Mouse (Mus musculus) left cerebral cortex, postnatal 25 days (tissue): ENCODE results near the gene Uqcrfs1. TPM values are rescaled to one million over a fixed set of nuclear protein-coding genes. Genes with fewer than 3 reads are reported as not detected.

Experiments used
- DNase-seq, 2 experiments: peaks; one replicate each; pipeline ENCODE4 v3.0.0; 2022; ENCODE audit warnings: low spot score in 2 of 2, mixed read lengths in 1 of 2
- intact Hi-C: fragments of 180-260 bp; cut with DNase I; formaldehyde crosslinking; loops from one replicate; pipeline ENCODE4 v1.15.1; 2025
- total RNA-seq, 2 experiments: library from RNA; stranded (reverse); gene quantifications; 2 replicates each; pipeline ENCODE4 v1.2.3; 2021

The Uqcrfs1 gene
- total RNA-seq, 2 experiments from 2014 or later, result 150 to 154 TPM

DNA sequence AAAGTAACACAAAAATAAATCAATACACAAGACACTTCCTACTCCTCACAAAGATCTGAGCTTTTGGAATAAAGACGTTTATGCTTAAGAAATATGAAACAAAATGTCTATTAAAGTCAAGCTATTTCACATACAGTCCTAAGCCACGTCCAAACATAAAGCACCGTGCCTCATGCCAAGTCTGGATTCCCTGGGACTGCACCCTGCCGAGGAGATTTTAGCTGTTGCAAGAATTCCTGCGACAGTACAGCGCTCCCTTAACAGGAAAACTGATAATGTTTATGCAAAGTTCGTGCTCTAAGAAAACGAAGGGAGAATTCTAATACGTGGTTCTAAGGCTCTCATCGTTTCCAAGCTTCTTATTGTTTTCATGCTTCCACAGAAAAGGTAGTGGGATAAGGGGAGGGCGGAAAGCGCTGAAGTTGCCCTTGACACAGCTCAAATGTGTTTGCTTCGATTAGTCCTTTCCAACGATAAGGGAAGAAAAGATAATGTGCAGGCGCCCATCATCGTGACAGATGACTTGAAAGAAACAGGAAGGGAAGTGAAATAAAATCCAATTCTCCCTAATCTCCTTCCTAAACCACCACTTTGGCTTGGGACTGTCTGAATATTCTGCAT is 23.8 kb downstream of the Uqcrfs1 start:
- DNase-seq, result no peak
- intact Hi-C loops, result loop anchor here (10.0 kb wide), 1 partner anchor 437 kb away; no protein-coding TSS in a partner anchor

DNA sequence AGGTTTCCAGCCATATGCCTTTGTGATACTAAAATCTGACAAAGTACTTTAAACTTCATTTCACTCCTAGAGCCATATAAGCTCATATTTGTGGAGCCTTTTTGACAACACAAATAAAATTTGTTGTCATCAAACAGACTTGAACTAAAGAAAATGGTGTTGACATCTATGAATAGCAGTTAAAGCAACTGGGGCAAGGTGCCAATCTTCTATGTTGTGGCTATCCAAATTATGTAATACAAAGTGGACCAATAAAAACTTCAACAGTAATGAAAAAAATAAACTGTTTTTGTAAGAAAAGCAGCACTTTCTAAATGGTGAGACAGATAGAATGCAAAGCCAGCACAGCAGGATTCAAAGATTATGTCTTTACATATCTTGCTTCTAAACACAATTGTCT is 27.0 kb downstream of the Uqcrfs1 start:
- intact Hi-C loops, result no loop called here
- DNase-seq, result no peak

- DNase-seq, result no peak
- intact Hi-C loops, result no loop called here
Measured at GRCm38 (mm10) chr13:30507651-30508050, 37.5 kb downstream of the Uqcrfs1 start.

GRCm38 (mm10) chr13:30501860-30502395 is 43.2 kb downstream of the Uqcrfs1 start:
- peak in 1 of 2 experiments; percentile 20 for DNase-seq
- intact Hi-C loops, result no loop called here

Other genes starting within 250 kb of the Uqcrfs1 start
- 1 to 10 TPM; 1.1 to 1.9 TPM for gene Agtr1a, start 208.9 kb downstream of the Uqcrfs1 start, total RNA-seq
- 10 to 100 TPM; 34.1 to 35.5 TPM for gene Dusp22, start 114.6 kb upstream of the Uqcrfs1 start, total RNA-seq
- gene Irf4, start 203.9 kb upstream of the Uqcrfs1 start, total RNA-seq, result under 1 TPM; 0.11 to 0.28 TPM